Mouse (Mus musculus): ENCODE measurements around the gene Gm17651. TPM values are rescaled to one million over a fixed set of nuclear protein-coding genes. Genes with fewer than 3 reads are reported as not detected.

Gene Gm17651
- polyA plus RNA-seq, 1 experiment from 2014 or later, result not detected

- H3K9me3 ChIP-seq, result no peaks in the 10 kb centered on the region
- no peak overlapping the region for H3K27ac ChIP-seq
- no peak overlapping the region for H3K9ac ChIP-seq (replicated peaks)
- H3K27me3 ChIP-seq, result peaks cover 2% of the 10 kb centered on the region; the same call in 1 of the 2 replicates
- ATAC-seq, result no peak
- peaks cover 5% of the 10 kb centered on the region; the same call in 1 of the 2 replicates for H3K4me1 ChIP-seq (replicated peaks)
- no peak overlapping the region for H3K4me2 ChIP-seq (replicated peaks)
- H3K4me3 ChIP-seq (replicated peaks), result no peak overlapping the region
- WGBS, result 64% methylated on average over 12 of the region's 12 CpGs
- H3K36me3 ChIP-seq, result peaks cover 20% of the 10 kb centered on the region
Observed at GRCm38 (mm10) chr3:97691443-97692017, 17.0 kb upstream of the Gm17651 start.

- no peak overlapping the region for H3K4me2 ChIP-seq (replicated peaks)
- H3K27me3 ChIP-seq, result peaks cover 3% of the 10 kb centered on the region; the same call in 1 of the 2 replicates
- no peak overlapping the region for H3K27ac ChIP-seq
- H3K9me3 ChIP-seq, result no peaks in the 10 kb centered on the region
- no peak for ATAC-seq
- no peak overlapping the region for H3K4me3 ChIP-seq (replicated peaks)
- H3K4me1 ChIP-seq (replicated peaks), result peaks cover 5% of the 10 kb centered on the region; the same call in 1 of the 2 replicates
- WGBS, result 61% methylated on average over 7 of the region's 7 CpGs
- no peak overlapping the region for H3K9ac ChIP-seq (replicated peaks)
- H3K36me3 ChIP-seq, result peaks cover 20% of the 10 kb centered on the region
Observed at GRCm38 (mm10) chr3:97690590-97690989, 16.1 kb upstream of the Gm17651 start.

- H3K27me3 ChIP-seq, result peaks cover 3% of the 10 kb centered on the region; the same call in 1 of the 2 replicates
- no peak overlapping the region for H3K4me2 ChIP-seq (replicated peaks)
- H3K9ac ChIP-seq (replicated peaks), result no peak overlapping the region
- H3K27ac ChIP-seq, result no peak overlapping the region
- peaks cover 15% of the 10 kb centered on the region for H3K36me3 ChIP-seq
- H3K4me1 ChIP-seq (replicated peaks), result peaks cover 5% of the 10 kb centered on the region; the same call in 1 of the 2 replicates
- WGBS, result 79% methylated on average over 2 of the region's 2 CpGs
- H3K4me3 ChIP-seq (replicated peaks), result no peak overlapping the region
- no peaks in the 10 kb centered on the region for H3K9me3 ChIP-seq
- ATAC-seq, result no peak
Observed at GRCm38 (mm10) chr3:97689289-97689688, 14.8 kb upstream of the Gm17651 start.

- ATAC-seq, result no peak
- Histone ChIP-seq H3K4me2 (replicated peaks) (no peak overlapping the region), H3K4me3 (replicated peaks) (no peak overlapping the region), H3K36me3 (peaks cover 7% of the 10 kb centered on the region; the same call in 1 of the 2 replicates), H3K9me3 (no peaks in the 10 kb centered on the region), H3K9ac (replicated peaks) (no peak overlapping the region), H3K4me1 (replicated peaks) (peaks cover 18% of the 10 kb centered on the region), H3K27ac (no peak overlapping the region), H3K27me3 (peaks cover 28% of the 10 kb centered on the region)
- WGBS, result 89% methylated on average over 4 of the region's 4 CpGs
Observed at GRCm38 (mm10) chr3:97686372-97687117, 12.1 kb upstream of the Gm17651 start.

- Histone ChIP-seq H3K4me1 (replicated peaks) (peaks cover 23% of the 10 kb centered on the region), H3K27me3 (peaks cover 43% of the 10 kb centered on the region), H3K4me3 (replicated peaks) (no peak overlapping the region), H3K27ac (no peak overlapping the region), H3K36me3 (no peaks in the 10 kb centered on the region), H3K9ac (replicated peaks) (no peak overlapping the region), H3K9me3 (no peaks in the 10 kb centered on the region), H3K4me2 (replicated peaks) (peak overlapping the region; percentile 22)
- no peak for ATAC-seq
- WGBS, result 6% methylated on average over 16 of the region's 16 CpGs
Observed at GRCm38 (mm10) chr3:97683560-97684195, 9.2 kb upstream of the Gm17651 start.

- Histone ChIP-seq H3K36me3 (no peaks in the 10 kb centered on the region), H3K27me3 (peaks cover 43% of the 10 kb centered on the region), H3K4me3 (replicated peaks) (no peak overlapping the region), H3K9ac (replicated peaks) (no peak overlapping the region), H3K4me1 (replicated peaks) (peaks cover 23% of the 10 kb centered on the region), H3K9me3 (no peaks in the 10 kb centered on the region), H3K4me2 (replicated peaks) (peak overlapping the region; percentile 68), H3K27ac (no peak overlapping the region)
- ATAC-seq, result no peak
- 26% methylated on average over 5 of the region's 5 CpGs for WGBS
Observed at GRCm38 (mm10) chr3:97682576-97682975, 8.1 kb upstream of the Gm17651 start.

- no peaks in the 10 kb centered on the region for H3K9me3 ChIP-seq
- 1% methylated on average over 11 of the region's 11 CpGs for WGBS
- no peak overlapping the region for H3K27ac ChIP-seq
- peak overlapping the region; percentile 68 for H3K4me2 ChIP-seq (replicated peaks)
- H3K4me3 ChIP-seq (replicated peaks), result peak overlapping the region; percentile 43
- H3K27me3 ChIP-seq, result peaks cover 43% of the 10 kb centered on the region
- 0 out of 2 replicates have a peak overlapping the region, but pooled peaks have one; percentile 46 for H3K9ac ChIP-seq (replicated peaks)
- ATAC-seq, result no peak
- H3K4me1 ChIP-seq (replicated peaks), result peaks cover 23% of the 10 kb centered on the region
- H3K36me3 ChIP-seq, result no peaks in the 10 kb centered on the region
Observed at GRCm38 (mm10) chr3:97682159-97682502, 7.6 kb upstream of the Gm17651 start.

- H3K4me3 ChIP-seq (replicated peaks), result peak overlapping the region; percentile 43
Observed at GRCm38 (mm10) chr3:97681321-97682158, 7.0 kb upstream of the Gm17651 start.

GRCm38 (mm10) chr3:97680631-97681320 is 6.3 kb upstream of the Gm17651 start:
- H3K9me3 ChIP-seq, result no peaks in the 10 kb centered on the region
- no peak overlapping the region for H3K27ac ChIP-seq
- peak overlapping the region; percentile 43 for H3K4me3 ChIP-seq (replicated peaks)
- H3K9ac ChIP-seq (replicated peaks), result peak overlapping the region; percentile 46; the same call in 1 of the 2 replicates
- no peaks in the 10 kb centered on the region for H3K36me3 ChIP-seq
- peaks cover 40% of the 10 kb centered on the region for H3K27me3 ChIP-seq
- H3K4me2 ChIP-seq (replicated peaks), result peak overlapping the region; percentile 68
- 2% methylated on average over 28 of the region's 28 CpGs for WGBS
- ATAC-seq, result peak; percentile 82
- peaks cover 23% of the 10 kb centered on the region for H3K4me1 ChIP-seq (replicated peaks)

More at GRCm38 (mm10) chr3:97681321-97682158, 7.0 kb upstream of the Gm17651 start:
- peaks cover 23% of the 10 kb centered on the region for H3K4me1 ChIP-seq (replicated peaks)
- peak overlapping the region; percentile 46; the same call in 1 of the 2 replicates for H3K9ac ChIP-seq (replicated peaks)
- H3K9me3 ChIP-seq, result no peaks in the 10 kb centered on the region
- H3K36me3 ChIP-seq, result no peaks in the 10 kb centered on the region
- H3K27me3 ChIP-seq, result peaks cover 42% of the 10 kb centered on the region
- no peak overlapping the region for H3K27ac ChIP-seq
- peak; percentile 63 for ATAC-seq
- WGBS, result under 1% methylated on average over 33 of the region's 33 CpGs
- peak overlapping the region; percentile 68 for H3K4me2 ChIP-seq (replicated peaks)

- Histone ChIP-seq H3K9me3 (no peaks in the 10 kb centered on the region), H3K36me3 (no peaks in the 10 kb centered on the region), H3K27me3 (peaks cover 31% of the 10 kb centered on the region), H3K27ac (no peak overlapping the region), H3K4me1 (replicated peaks) (peaks cover 18% of the 10 kb centered on the region), H3K4me2 (replicated peaks) (no peak overlapping the region), H3K9ac (replicated peaks) (no peak overlapping the region), H3K4me3 (replicated peaks) (no peak overlapping the region)
- WGBS, result 95% methylated on average over 3 of the region's 3 CpGs
- ATAC-seq, result no peak
Observed at GRCm38 (mm10) chr3:97678416-97678815, 3.9 kb upstream of the Gm17651 start.

GRCm38 (mm10) chr3:97676126-97676525 is 1.6 kb upstream of the Gm17651 start:
- WGBS, result 97% methylated on average over 3 of the region's 3 CpGs

More at GRCm38 (mm10) chr3:97676126-97676525, 1.6 kb upstream of the Gm17651 start:
- no peak for ATAC-seq
- Histone ChIP-seq H3K4me1 (replicated peaks) (0 out of 2 replicates have a peak, but pooled peaks cover 7% of the 10 kb centered on the region), H3K9ac (replicated peaks) (no peak overlapping the region), H3K36me3 (peaks cover 10% of the 10 kb centered on the region), H3K27ac (no peak overlapping the region), H3K9me3 (no peaks in the 10 kb centered on the region), H3K27me3 (peaks cover 11% of the 10 kb centered on the region), H3K4me3 (replicated peaks) (no peak overlapping the region), H3K4me2 (replicated peaks) (no peak overlapping the region)

All from midbrain, embryonic 13.5 days (tissue).